Mouse (Mus musculus) megakaryocyte-erythroid progenitor cell, adult 5-6 weeks (primary cell): ENCODE measurements around the gene Gdi1. TPM values are rescaled to one million over a fixed set of nuclear protein-coding genes. Genes with fewer than 3 reads are reported as not detected.
"Not testable (repeated sequence)": the region's sequence is repeated elsewhere in the genome, so short reads cannot be mapped to it uniquely, and the experiment has no call there.

Experiments
- ATAC-seq: replicated peaks from 2 replicates; pipeline ENCODE4 v1.8.0; 2016; ENCODE audit warnings: mild to moderate bottlenecking, inconsistent platforms; ENCODE audit not compliant: severe bottlenecking, poor library complexity, low FRiP score, low TSS enrichment
- total RNA-seq, 2 experiments: library from RNA; stranded (forward) in 1 of 2; stranded (reverse) in 1 of 2; fragments of 200-1000, 215-1000 nt in 1 of 2; fragments of >200 nt in 1 of 2; fragmentation: Nextera tagmentation in 1 of 2; gene quantifications; 2 replicates each; pipeline ENCODE4 v1.2.3; 2014 to 2017

Gene Gdi1
- total RNA-seq, 2 experiments from 2014 or later: 12.9 to 105 TPM

DNA sequence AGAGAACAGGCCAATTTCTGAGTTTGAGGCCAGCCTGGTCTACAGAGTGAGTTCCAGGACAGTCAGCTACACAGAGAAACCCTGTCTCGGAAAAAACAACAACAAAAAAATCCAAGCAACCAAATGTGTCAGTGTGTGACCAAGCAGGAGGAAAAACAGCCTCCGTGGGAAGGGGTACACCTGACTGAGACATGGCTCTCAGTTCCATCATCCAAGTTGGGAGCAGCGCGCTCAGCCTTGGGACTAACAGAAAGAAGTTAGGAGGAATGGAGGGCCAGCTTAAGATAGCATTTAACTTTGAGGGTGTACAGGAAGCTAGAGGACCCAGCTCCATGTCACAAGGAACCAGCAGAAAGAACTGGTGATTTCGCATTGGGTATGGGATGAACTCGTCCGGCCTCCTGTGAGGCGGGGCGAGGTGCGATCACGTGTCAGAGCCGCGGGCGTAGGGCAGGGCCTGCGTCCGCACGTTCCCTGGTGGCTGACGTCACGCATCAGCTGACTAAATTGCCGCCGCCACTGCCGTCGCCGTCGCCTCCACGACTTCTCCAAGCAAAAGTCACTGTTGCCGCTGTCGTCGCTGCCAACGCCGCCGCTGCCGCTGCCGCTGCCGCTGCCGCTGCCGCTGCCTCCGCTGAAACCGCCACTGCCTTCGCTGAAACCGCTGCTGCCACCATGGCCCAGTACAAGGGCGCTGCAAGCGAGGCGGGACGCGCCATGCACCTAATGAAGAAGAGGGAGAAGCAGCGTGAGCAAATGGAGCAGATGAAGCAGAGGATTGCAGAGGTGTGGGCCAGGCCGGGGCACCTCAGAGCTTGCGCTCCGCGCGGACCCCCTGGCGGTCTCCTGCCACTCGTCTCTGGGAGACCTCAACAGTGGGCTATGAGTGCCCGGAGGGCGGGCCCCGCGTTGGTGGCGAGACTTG is 8.0 kb downstream of the Gdi1 start, which contains the start of gene Fam50a:
Gene Fam50a, plus strand, starts transcription at position 494 of the 925 bp plus-strand sequence.
- peak; percentile 96 for ATAC-seq

DNA sequence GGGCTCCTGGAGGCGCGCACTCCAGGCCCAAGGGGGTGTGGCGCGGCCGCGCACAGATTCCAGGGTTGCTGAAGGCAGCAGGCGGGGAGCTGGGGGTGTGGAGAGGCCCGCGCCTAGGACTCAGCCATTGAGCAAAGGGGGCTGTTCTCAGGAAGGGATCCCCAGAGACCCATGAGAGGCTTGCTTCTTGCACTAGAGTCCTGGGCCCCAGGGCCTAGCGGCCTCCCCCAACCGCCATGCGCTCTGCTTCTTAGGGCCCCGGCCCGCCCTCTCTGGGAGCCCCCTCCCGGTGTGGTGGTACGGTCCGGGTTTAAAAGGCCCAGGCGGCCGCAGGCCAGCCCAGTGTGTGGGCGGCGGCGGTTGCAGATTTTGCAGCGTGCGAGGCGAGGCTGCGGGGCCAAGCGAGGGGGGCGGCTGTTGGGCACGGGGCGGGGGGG is 23.9 kb downstream of the Gdi1 start, which contains the start of gene Plxna3:
Gene Plxna3, plus strand, starts transcription at position 342 of the 437 bp plus-strand sequence.
- peak; percentile 94 for ATAC-seq

DNA sequence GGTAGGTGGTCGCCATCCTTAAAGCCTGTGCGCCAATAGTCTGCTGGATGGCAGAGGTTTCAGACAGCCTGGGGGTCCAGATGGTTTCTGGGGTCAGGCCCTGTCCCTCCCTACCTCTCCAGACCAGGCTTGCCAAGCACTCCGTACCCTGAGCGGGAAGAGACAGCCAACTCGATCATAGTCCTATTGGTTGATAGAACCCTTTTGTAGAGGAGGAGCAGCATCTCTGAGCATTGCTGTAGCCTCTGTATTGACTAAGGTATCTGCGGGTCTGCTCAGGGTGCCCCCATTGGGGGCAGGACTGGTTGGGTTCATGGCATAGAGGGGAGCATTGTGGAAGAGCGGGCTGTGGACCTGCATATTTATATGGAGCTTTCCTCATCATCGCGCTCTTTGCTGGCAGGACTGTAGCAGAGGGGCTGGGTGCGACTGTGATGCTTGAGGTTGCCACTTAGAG is 24.4 kb downstream of the Gdi1 start:
- ATAC-seq: no peak

DNA sequence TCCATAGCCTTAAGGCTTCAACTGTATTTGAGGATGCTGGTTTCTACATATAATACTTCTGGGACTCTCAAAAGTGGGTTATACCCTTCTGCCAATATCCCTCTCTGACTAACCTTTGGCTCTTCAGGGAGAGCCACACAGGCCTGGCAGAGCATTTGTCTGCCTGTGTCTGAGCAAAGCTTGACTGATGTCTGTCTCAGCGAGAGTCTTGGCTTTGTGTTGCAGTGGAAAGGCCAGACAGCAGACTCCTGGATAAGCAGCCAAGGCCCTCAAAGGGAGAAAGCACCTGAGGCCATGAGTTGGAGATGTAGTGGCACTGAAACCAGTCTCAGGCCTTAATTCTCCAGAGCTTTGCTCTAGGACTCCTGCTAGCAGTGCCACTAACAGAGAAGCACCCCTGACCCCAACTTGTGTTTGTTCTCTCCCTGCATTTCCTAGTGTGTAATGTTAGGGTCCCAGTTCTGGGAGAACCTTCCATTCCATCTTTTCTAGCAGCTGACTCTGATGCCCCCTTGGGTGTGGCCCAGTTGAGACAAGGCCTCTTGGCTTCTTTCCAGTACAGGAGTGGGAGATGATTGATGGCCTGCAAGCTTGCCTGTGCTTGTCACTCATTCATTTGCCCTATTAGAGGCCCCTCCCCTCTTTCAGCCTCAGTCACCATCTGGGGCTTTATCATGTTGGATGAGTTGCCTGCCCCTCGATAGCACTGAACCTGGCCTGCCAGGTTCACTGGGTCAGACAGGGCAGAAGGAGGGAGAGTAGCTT is 25.6 kb downstream of the Gdi1 start:
- ATAC-seq: no peak; the same call in 1 of the 2 replicates

DNA sequence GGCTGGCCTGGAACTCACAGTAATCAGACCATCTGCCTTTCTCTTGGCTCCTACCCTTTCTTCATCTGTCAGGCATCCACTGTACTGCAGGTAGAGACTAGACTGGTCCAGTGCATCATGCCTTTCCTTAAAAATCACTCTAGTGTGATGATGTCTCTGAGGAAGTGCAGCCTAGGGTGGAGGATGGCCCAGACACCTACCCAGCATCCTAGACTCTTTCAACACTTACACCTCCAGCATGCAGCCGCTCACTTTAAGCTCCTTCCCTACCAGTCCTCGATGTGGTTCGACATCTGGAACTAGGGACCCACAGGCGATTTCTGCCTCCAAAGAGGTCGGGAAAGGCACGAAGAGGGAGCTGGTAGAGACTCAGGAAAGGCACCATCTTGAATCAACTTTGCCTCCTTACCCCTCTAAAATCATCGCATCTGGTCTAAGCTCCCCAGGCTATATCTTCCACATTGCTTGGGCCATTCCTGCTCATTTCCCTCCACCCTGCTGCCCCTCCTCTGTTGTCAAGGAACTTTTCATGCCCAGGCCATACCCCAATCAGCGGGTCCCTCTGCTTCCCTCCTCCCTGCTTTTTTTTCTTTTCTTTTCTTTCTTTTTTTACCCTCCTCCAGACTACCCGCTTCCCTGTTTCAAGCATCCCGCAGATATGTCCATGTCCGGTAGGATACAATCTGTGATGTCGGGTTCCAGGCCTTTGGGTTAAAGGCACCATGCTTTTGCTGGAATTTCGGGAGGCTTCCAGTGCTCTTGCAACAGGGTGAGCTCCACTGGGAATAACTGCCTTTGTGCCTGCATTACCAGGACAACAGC is 48.1 kb downstream of the Gdi1 start:
- ATAC-seq: no peak

DNA sequence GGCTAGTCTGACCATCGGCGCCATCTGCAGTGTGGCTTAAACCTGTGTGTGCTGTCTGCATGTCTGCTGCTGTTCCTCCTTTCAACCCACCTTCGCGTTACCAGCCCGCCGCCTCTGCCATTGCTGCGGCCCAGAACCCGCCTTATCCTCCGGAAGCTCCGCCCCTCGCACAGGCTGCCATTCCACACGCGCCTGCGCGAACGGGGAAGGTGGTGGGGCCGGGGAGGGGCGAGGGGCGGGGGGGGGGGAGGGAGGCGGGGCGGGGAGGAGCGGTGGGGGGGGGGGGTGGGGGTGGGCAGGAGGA is 48.6 kb downstream of the Gdi1 start, which contains the start of gene Lage3:
Gene Lage3, minus strand, starts transcription at position 152 of the 304 bp plus-strand sequence.
- peak; percentile 90 for ATAC-seq

DNA sequence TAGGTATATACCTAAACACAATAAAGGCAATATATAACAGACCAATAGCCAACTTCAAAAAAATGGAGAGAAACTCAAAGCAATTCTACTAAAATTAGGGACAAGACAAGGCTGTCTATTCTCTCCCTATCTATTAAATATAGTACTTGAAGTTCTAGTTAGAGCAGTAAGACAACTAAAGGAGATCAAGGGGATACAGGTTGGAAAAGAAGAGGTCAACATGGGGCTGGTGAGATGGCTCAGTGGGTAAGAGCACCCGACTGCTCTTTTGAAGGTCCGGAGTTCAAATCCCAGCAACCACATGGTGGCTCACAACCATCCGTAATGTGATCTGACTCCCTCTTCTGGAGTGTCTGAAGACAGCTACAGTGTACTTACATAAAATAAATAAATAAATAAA is 52.3 kb downstream of the Gdi1 start:
- not testable (repeated sequence) for ATAC-seq

DNA sequence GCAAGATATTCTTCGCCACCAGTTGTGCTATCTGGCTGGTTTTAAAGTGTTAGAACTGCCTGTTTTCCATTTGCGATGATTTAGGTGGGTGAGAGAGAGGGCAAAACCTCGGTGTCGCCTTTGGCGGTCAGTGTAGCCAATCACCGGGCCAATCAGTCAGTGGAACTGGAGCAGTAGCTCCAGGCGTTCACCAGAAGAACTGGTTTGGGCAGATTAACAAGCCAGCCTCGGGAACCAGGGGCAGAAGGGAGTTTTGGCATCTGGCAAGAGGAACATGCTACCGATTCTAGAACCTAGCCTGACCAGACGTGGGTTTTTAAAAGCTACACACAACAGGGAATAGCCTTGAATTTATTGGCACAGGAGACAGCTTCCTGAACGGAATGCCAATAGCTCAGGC is 54.4 kb downstream of the Gdi1 start:
- ATAC-seq: no peak

Other genes starting within 250 kb of the Gdi1 start
- not detected in 2 replicates for gene Opn1mw, start 177.5 kb upstream of the Gdi1 start, total RNA-seq (2014; fragmentation: Nextera tagmentation)
- not detected in 2 replicates for gene Opn1mw, start 177.5 kb upstream of the Gdi1 start, total RNA-seq (2017)
- 21.8 and 22.9 TPM in 2 replicates for gene Mecp2, start 169.6 kb upstream of the Gdi1 start, total RNA-seq (2014; fragmentation: Nextera tagmentation)
- gene Mecp2, start 169.6 kb upstream of the Gdi1 start, total RNA-seq (2017): 12.9 and 17.9 TPM in 2 replicates
- gene Tex28, start 137.2 kb upstream of the Gdi1 start, total RNA-seq (2014; fragmentation: Nextera tagmentation): not detected in 2 replicates
- gene Tex28, start 137.2 kb upstream of the Gdi1 start, total RNA-seq (2017): not detected in 2 replicates
- gene Tktl1, start 127.7 kb upstream of the Gdi1 start, total RNA-seq (2014; fragmentation: Nextera tagmentation): not detected in 2 replicates
- not detected in 2 replicates for gene Tktl1, start 127.7 kb upstream of the Gdi1 start, total RNA-seq (2017)
- 118 and 156 TPM in 2 replicates for gene Flna, start 55.2 kb upstream of the Gdi1 start, total RNA-seq (2014; fragmentation: Nextera tagmentation)
- 299 and 337 TPM in 2 replicates for gene Flna, start 55.2 kb upstream of the Gdi1 start, total RNA-seq (2017)
- 67.1 and 96.2 TPM in 2 replicates for gene Emd, start 50.3 kb upstream of the Gdi1 start, total RNA-seq (2014; fragmentation: Nextera tagmentation)
- gene Emd, start 50.3 kb upstream of the Gdi1 start, total RNA-seq (2017): 74.5 and 113 TPM in 2 replicates
- gene Rpl10, start 34.2 kb upstream of the Gdi1 start, total RNA-seq (2014; fragmentation: Nextera tagmentation): 4,546 and 4,933 TPM in 2 replicates
- gene Rpl10, start 34.2 kb upstream of the Gdi1 start, total RNA-seq (2017): 1,280 and 1,947 TPM in 2 replicates
- gene Taz, start 23.1 kb upstream of the Gdi1 start, total RNA-seq (2014; fragmentation: Nextera tagmentation): 37.9 and 62.6 TPM in 2 replicates
- gene Taz, start 23.1 kb upstream of the Gdi1 start, total RNA-seq (2017): 37.0 and 41.7 TPM in 2 replicates
- gene Dnase1l1, start 22.7 kb upstream of the Gdi1 start, total RNA-seq (2014; fragmentation: Nextera tagmentation): 12.9 and 22.9 TPM in 2 replicates
- gene Dnase1l1, start 22.7 kb upstream of the Gdi1 start, total RNA-seq (2017): 15.6 and 28.0 TPM in 2 replicates
- 91.6 and 95.2 TPM in 2 replicates for gene Atp6ap1, start 7.9 kb upstream of the Gdi1 start, total RNA-seq (2014; fragmentation: Nextera tagmentation)
- 72.2 and 111 TPM in 2 replicates for gene Atp6ap1, start 7.9 kb upstream of the Gdi1 start, total RNA-seq (2017)
- gene Fam50a, start 8.0 kb downstream of the Gdi1 start, total RNA-seq (2014; fragmentation: Nextera tagmentation): 32.6 and 39.6 TPM in 2 replicates
- 62.1 and 75.4 TPM in 2 replicates for gene Fam50a, start 8.0 kb downstream of the Gdi1 start, total RNA-seq (2017)
- gene Plxna3, start 24.1 kb downstream of the Gdi1 start, total RNA-seq (2014; fragmentation: Nextera tagmentation): 3.9 and 14.8 TPM in 2 replicates
- 0.80 TPM in 2 replicates for gene Plxna3, start 24.1 kb downstream of the Gdi1 start, total RNA-seq (2017)
- 62.4 and 101 TPM in 2 replicates for gene Lage3, start 48.6 kb downstream of the Gdi1 start, total RNA-seq (2014; fragmentation: Nextera tagmentation)
- 29.6 and 35.2 TPM in 2 replicates for gene Lage3, start 48.6 kb downstream of the Gdi1 start, total RNA-seq (2017)
- 35.0 and 64.6 TPM in 2 replicates for gene Ubl4a, start 68.2 kb downstream of the Gdi1 start, total RNA-seq (2014; fragmentation: Nextera tagmentation)
- 14.1 and 24.5 TPM in 2 replicates for gene Ubl4a, start 68.2 kb downstream of the Gdi1 start, total RNA-seq (2017)
- 6.7 and 16.4 TPM in 2 replicates for gene Slc10a3, start 68.4 kb downstream of the Gdi1 start, total RNA-seq (2014; fragmentation: Nextera tagmentation)
- gene Slc10a3, start 68.4 kb downstream of the Gdi1 start, total RNA-seq (2017): 11.5 and 11.6 TPM in 2 replicates
- gene Fam3a, start 88.3 kb downstream of the Gdi1 start, total RNA-seq (2014; fragmentation: Nextera tagmentation): 13.1 and 16.5 TPM in 2 replicates
- gene Fam3a, start 88.3 kb downstream of the Gdi1 start, total RNA-seq (2017): 12.8 and 21.1 TPM in 2 replicates
- gene Ikbkg, start 88.3 kb downstream of the Gdi1 start, total RNA-seq (2014; fragmentation: Nextera tagmentation): 12.6 and 16.4 TPM in 2 replicates
- gene Ikbkg, start 88.3 kb downstream of the Gdi1 start, total RNA-seq (2017): 25.7 and 45.8 TPM in 2 replicates
- 68.0 and 77.7 TPM in 2 replicates for gene G6pdx, start 124.2 kb downstream of the Gdi1 start, total RNA-seq (2014; fragmentation: Nextera tagmentation)
- gene G6pdx, start 124.2 kb downstream of the Gdi1 start, total RNA-seq (2017): 47.5 and 77.2 TPM in 2 replicates
- gene Gm6880, start 176.4 kb downstream of the Gdi1 start, total RNA-seq (2014; fragmentation: Nextera tagmentation): not detected in 2 replicates
- gene Gm6880, start 176.4 kb downstream of the Gdi1 start, total RNA-seq (2017): not detected in 2 replicates